Mouse (Mus musculus): ENCODE results near the gene Zmynd8. TPM values are rescaled to one million over a fixed set of nuclear protein-coding genes. Genes with fewer than 3 reads are reported as not detected.

Gene Zmynd8
- polyA plus RNA-seq, 1 experiment from 2014 or later, result 43.5 TPM

GRCm38 (mm10) chr2:165833468-165833867 lies 65.3 kb downstream of the Zmynd8 start:
- ATAC-seq (ENCODE audit: insufficient number of reproducible peaks, low FRiP score, low TSS enrichment, low read depth) (no peak), DNase-seq (ENCODE audit: low spot score) (peak; percentile 47)
- no peak overlapping the region for H3K9ac ChIP-seq (ENCODE audit: low read length)
- no peaks in the 10 kb centered on the region for H3K27me3 ChIP-seq (ENCODE audit: control insufficient read depth, insufficient read depth, low read length)
- peaks cover 46% of the 10 kb centered on the region for H3K36me3 ChIP-seq (ENCODE audit: control insufficient read depth, insufficient read depth, low read length)
- H3K9me3 ChIP-seq (ENCODE audit: control insufficient read depth, low read length), result no peaks in the 10 kb centered on the region
- 76% methylated on average over 9 of the region's 9 CpGs for WGBS
- no peak overlapping the region for H3K27ac ChIP-seq (replicated peaks; ENCODE audit: low read depth, low read length)
- H3K4me2 ChIP-seq (ENCODE audit: low read depth, severe bottlenecking), result no peak overlapping the region
- H3K4me3 ChIP-seq (ENCODE audit: low read depth, low read length), result no peak overlapping the region
- H3K4me1 ChIP-seq (ENCODE audit: control insufficient read depth, insufficient read depth, low read length), result no peaks in the 10 kb centered on the region

- WGBS, result 86% methylated on average over 9 of the region's 9 CpGs
- Histone ChIP-seq H3K4me1 (ENCODE audit: control insufficient read depth, insufficient read depth, low read length) (no peaks in the 10 kb centered on the region), H3K27ac (replicated peaks; ENCODE audit: low read depth, low read length) (no peak overlapping the region), H3K27me3 (ENCODE audit: control insufficient read depth, insufficient read depth, low read length) (no peaks in the 10 kb centered on the region), H3K9me3 (ENCODE audit: control insufficient read depth, low read length) (no peaks in the 10 kb centered on the region), H3K9ac (ENCODE audit: low read length) (no peak overlapping the region), H3K4me3 (ENCODE audit: low read depth, low read length) (no peak overlapping the region), H3K36me3 (ENCODE audit: control insufficient read depth, insufficient read depth, low read length) (peaks cover 46% of the 10 kb centered on the region), H3K4me2 (ENCODE audit: low read depth, severe bottlenecking) (no peak overlapping the region)
- DNase-seq (ENCODE audit: low spot score), result no peak
- no peak for ATAC-seq (ENCODE audit: insufficient number of reproducible peaks, low FRiP score, low TSS enrichment, low read depth)
These were observed 66.1 kb downstream of the Zmynd8 start for GRCm38 (mm10) chr2:165832720-165833119.

GRCm38 (mm10) chr2:165832295-165832694 lies 66.5 kb downstream of the Zmynd8 start:
- DNase-seq (ENCODE audit: low spot score), result no peak
- no peak for ATAC-seq (ENCODE audit: insufficient number of reproducible peaks, low FRiP score, low TSS enrichment, low read depth)
- H3K27me3 ChIP-seq (ENCODE audit: control insufficient read depth, insufficient read depth, low read length), result no peaks in the 10 kb centered on the region
- H3K36me3 ChIP-seq (ENCODE audit: control insufficient read depth, insufficient read depth, low read length), result peaks cover 44% of the 10 kb centered on the region
- H3K27ac ChIP-seq (replicated peaks; ENCODE audit: low read depth, low read length), result no peak overlapping the region
- H3K9ac ChIP-seq (ENCODE audit: low read length), result no peak overlapping the region
- no peak overlapping the region for H3K4me3 ChIP-seq (ENCODE audit: low read depth, low read length)
- no peak overlapping the region for H3K4me2 ChIP-seq (ENCODE audit: low read depth, severe bottlenecking)
- 74% methylated on average over 9 of the region's 9 CpGs for WGBS
- H3K4me1 ChIP-seq (ENCODE audit: control insufficient read depth, insufficient read depth, low read length), result peaks cover under 1% of the 10 kb centered on the region; the same call in 1 of the 2 replicates
- H3K9me3 ChIP-seq (ENCODE audit: control insufficient read depth, low read length), result no peaks in the 10 kb centered on the region

GRCm38 (mm10) chr2:165831637-165832289 lies 67.1 kb downstream of the Zmynd8 start:
- H3K4me2 ChIP-seq (ENCODE audit: low read depth, severe bottlenecking), result no peak overlapping the region
- no peak overlapping the region for H3K4me3 ChIP-seq (ENCODE audit: low read depth, low read length)
- 77% methylated on average over 8 of the region's 8 CpGs for WGBS
- H3K4me1 ChIP-seq (ENCODE audit: control insufficient read depth, insufficient read depth, low read length), result peaks cover 3% of the 10 kb centered on the region; the same call in 1 of the 2 replicates
- H3K9ac ChIP-seq (ENCODE audit: low read length), result no peak overlapping the region
- DNase-seq (ENCODE audit: low spot score), result peak; percentile 40
- peaks cover 41% of the 10 kb centered on the region for H3K36me3 ChIP-seq (ENCODE audit: control insufficient read depth, insufficient read depth, low read length)
- H3K27ac ChIP-seq (replicated peaks; ENCODE audit: low read depth, low read length), result no peak overlapping the region
- no peak for ATAC-seq (ENCODE audit: insufficient number of reproducible peaks, low FRiP score, low TSS enrichment, low read depth)
- no peaks in the 10 kb centered on the region for H3K9me3 ChIP-seq (ENCODE audit: control insufficient read depth, low read length)
- H3K27me3 ChIP-seq (ENCODE audit: control insufficient read depth, insufficient read depth, low read length), result no peaks in the 10 kb centered on the region

GRCm38 (mm10) chr2:165828770-165829169 lies 70.0 kb downstream of the Zmynd8 start:
- peaks cover 37% of the 10 kb centered on the region for H3K36me3 ChIP-seq (ENCODE audit: control insufficient read depth, insufficient read depth, low read length)
- H3K27me3 ChIP-seq (ENCODE audit: control insufficient read depth, insufficient read depth, low read length), result no peaks in the 10 kb centered on the region
- no peak overlapping the region for H3K9ac ChIP-seq (ENCODE audit: low read length)
- no peak overlapping the region for H3K4me3 ChIP-seq (ENCODE audit: low read depth, low read length)
- DNase-seq (ENCODE audit: low spot score) (no peak), ATAC-seq (ENCODE audit: insufficient number of reproducible peaks, low FRiP score, low TSS enrichment, low read depth) (no peak)
- H3K9me3 ChIP-seq (ENCODE audit: control insufficient read depth, low read length), result no peaks in the 10 kb centered on the region
- H3K4me1 ChIP-seq (ENCODE audit: control insufficient read depth, insufficient read depth, low read length), result peaks cover 3% of the 10 kb centered on the region; the same call in 1 of the 2 replicates
- no peak overlapping the region for H3K4me2 ChIP-seq (ENCODE audit: low read depth, severe bottlenecking)
- no peak overlapping the region for H3K27ac ChIP-seq (replicated peaks; ENCODE audit: low read depth, low read length)
- 89% methylated on average over 12 of the region's 12 CpGs for WGBS

GRCm38 (mm10) chr2:165825964-165826712 lies 72.7 kb downstream of the Zmynd8 start:
- whole genome bisulfite sequencing, result 73% methylated on average over 10 of the region's 10 CpGs
- Histone ChIP-seq H3K27ac (replicated peaks; ENCODE audit: low read depth, low read length) (no peak overlapping the region), H3K36me3 (ENCODE audit: control insufficient read depth, insufficient read depth, low read length) (peaks cover 34% of the 10 kb centered on the region), H3K9ac (ENCODE audit: low read length) (no peak overlapping the region), H3K4me3 (ENCODE audit: low read depth, low read length) (no peak overlapping the region), H3K4me2 (ENCODE audit: low read depth, severe bottlenecking) (no peak overlapping the region), H3K9me3 (ENCODE audit: control insufficient read depth, low read length) (no peaks in the 10 kb centered on the region), H3K27me3 (ENCODE audit: control insufficient read depth, insufficient read depth, low read length) (no peaks in the 10 kb centered on the region), H3K4me1 (ENCODE audit: control insufficient read depth, insufficient read depth, low read length) (peaks cover 3% of the 10 kb centered on the region; the same call in 1 of the 2 replicates)
- DNase-seq (ENCODE audit: low spot score) (peak; percentile 69), ATAC-seq (ENCODE audit: insufficient number of reproducible peaks, low FRiP score, low TSS enrichment, low read depth) (no peak)

- 88% methylated on average over 17 of the region's 17 CpGs for WGBS
- ATAC-seq (ENCODE audit: insufficient number of reproducible peaks, low FRiP score, low TSS enrichment, low read depth), result no peak; the same call in 1 of the 2 replicates
- Histone ChIP-seq H3K36me3 (ENCODE audit: control insufficient read depth, insufficient read depth, low read length) (peaks cover 36% of the 10 kb centered on the region), H3K4me1 (ENCODE audit: control insufficient read depth, insufficient read depth, low read length) (peaks cover 3% of the 10 kb centered on the region; the same call in 1 of the 2 replicates), H3K27me3 (ENCODE audit: control insufficient read depth, insufficient read depth, low read length) (no peaks in the 10 kb centered on the region), H3K4me2 (ENCODE audit: low read depth, severe bottlenecking) (no peak overlapping the region), H3K4me3 (ENCODE audit: low read depth, low read length) (no peak overlapping the region), H3K9ac (ENCODE audit: low read length) (no peak overlapping the region), H3K9me3 (ENCODE audit: control insufficient read depth, low read length) (no peaks in the 10 kb centered on the region), H3K27ac (replicated peaks; ENCODE audit: low read depth, low read length) (no peak overlapping the region)
- no peak for DNase-seq (ENCODE audit: low spot score)
These were observed 73.4 kb downstream of the Zmynd8 start for GRCm38 (mm10) chr2:165825261-165825900.

- no peaks in the 10 kb centered on the region for H3K27me3 ChIP-seq (ENCODE audit: control insufficient read depth, insufficient read depth, low read length)
- no peaks in the 10 kb centered on the region for H3K9me3 ChIP-seq (ENCODE audit: control insufficient read depth, low read length)
- H3K36me3 ChIP-seq (ENCODE audit: control insufficient read depth, insufficient read depth, low read length), result peaks cover 32% of the 10 kb centered on the region
- no peak overlapping the region for H3K4me3 ChIP-seq (ENCODE audit: low read depth, low read length)
- peaks cover 3% of the 10 kb centered on the region; the same call in 1 of the 2 replicates for H3K4me1 ChIP-seq (ENCODE audit: control insufficient read depth, insufficient read depth, low read length)
- DNase-seq (ENCODE audit: low spot score), result no peak
- no peak overlapping the region for H3K9ac ChIP-seq (ENCODE audit: low read length)
- H3K4me2 ChIP-seq (ENCODE audit: low read depth, severe bottlenecking), result no peak overlapping the region
- no peak for ATAC-seq (ENCODE audit: insufficient number of reproducible peaks, low FRiP score, low TSS enrichment, low read depth)
- 84% methylated on average over 10 of the region's 10 CpGs for WGBS
- H3K27ac ChIP-seq (replicated peaks; ENCODE audit: low read depth, low read length), result no peak overlapping the region
These were observed 74.0 kb downstream of the Zmynd8 start for GRCm38 (mm10) chr2:165824826-165825225.
